Mouse (Mus musculus) heart, adult 2 months (tissue): ENCODE data around the gene Aga. TPM values are rescaled to one million over a fixed set of nuclear protein-coding genes. Genes with fewer than 3 reads are reported as not detected.

Experiments used
- DNase-seq, 2 experiments: peaks; one replicate each; pipeline ENCODE4 v3.0.0; 2021
- H3K27ac ChIP-seq: fragments of 200-600 bp; 2 replicates; pipeline ENCODE4 v1.8.1; 2022
- H3K27me3 ChIP-seq: fragments of 200-500 bp; 2 replicates; pipeline ENCODE4 v1.6.1; 2012; ENCODE audit warnings: mild to moderate bottlenecking, low read length, inconsistent platforms, mixed read lengths; ENCODE audit not compliant: control insufficient read depth, insufficient read depth
- H3K36me3 ChIP-seq: fragments of 200-500 bp; 2 replicates; pipeline ENCODE4 v1.6.1; 2012; ENCODE audit warnings: low read length, inconsistent platforms; ENCODE audit not compliant: control insufficient read depth, insufficient read depth
- H3K4me1 ChIP-seq: fragments of 200-500 bp; 2 replicates; pipeline ENCODE4 v1.6.1; 2011; ENCODE audit warnings: low read length; ENCODE audit not compliant: control insufficient read depth, insufficient read depth
- H3K4me3 ChIP-seq: fragments of 200-600 bp; 2 replicates; pipeline ENCODE4 v1.8.1; 2022
- H3K79me2 ChIP-seq: fragments of 200-500 bp; replicated peaks from 2 replicates; pipeline ENCODE4 v1.6.1; 2012; ENCODE audit warnings: mild to moderate bottlenecking, inconsistent platforms, low read length, moderate library complexity, mixed read lengths; ENCODE audit not compliant: control insufficient read depth, insufficient read depth
- H3K9ac ChIP-seq: fragments of 200-500 bp; 2 replicates; pipeline ENCODE4 v1.6.1; 2012; ENCODE audit warnings: low read depth, mild to moderate bottlenecking, control low read depth, inconsistent platforms, low read length, mixed read lengths
- CTCF ChIP-seq: fragments of 200-600 bp; IDR thresholded peaks from 2 replicates; pipeline ENCODE4 v1.8.1; 2022; ENCODE audit warnings: antibody characterized with exemption, mild to moderate bottlenecking, moderate library complexity
- EP300 ChIP-seq: fragments of 200-500 bp; IDR thresholded peaks from 2 replicates; pipeline ENCODE4 v1.6.1; 2011; ENCODE audit warnings: low read depth, low read length, control low read depth; ENCODE audit not compliant: insufficient read depth
- POLR2A ChIP-seq: fragments of 200-500 bp; IDR thresholded peaks from 2 replicates; pipeline ENCODE4 v1.6.1; 2011; ENCODE audit warnings: mild to moderate bottlenecking, low read depth, low read length, control low read depth; ENCODE audit not compliant: insufficient read depth
- WGBS: fragments of 180-500 bp; shearing (Covaris S2); methylation state at CpG from one replicate; pipeline ENCODE4 v1.1.7; 2018; 5-methylcytosine and 5-hydroxymethylcytosine counted together
- intact Hi-C: fragments of 180-260 bp; cut with DNase I; formaldehyde crosslinking; loops from one replicate; pipeline ENCODE4 v1.15.1; 2025
- polyA plus RNA-seq: library from polyadenylated mRNA; depleted of rRNA; stranded (reverse); fragments of >200 nt; gene quantifications from 2 replicates; pipeline ENCODE4 v1.2.3, GENCODE M21; 2012; rRNA removed
- total RNA-seq, 2 experiments: library from RNA; stranded (reverse); gene quantifications; 2 replicates each; pipeline ENCODE4 v1.2.3; 2021

Aga gene
- total and polyA plus RNA-seq, 3 experiments: 9.8 to 23.3 (median 18.5) TPM

GRCm38 (mm10) chr8:53562441-53563040 is 51.0 kb downstream of the Aga start:
- no peak overlapping the region for H3K27ac ChIP-seq
- intact Hi-C loops: no loop called here
- no peak overlapping the region for H3K9ac ChIP-seq
- TF ChIP-seq CTCF (no peak), POLR2A (no peak), EP300 (no peak)
- H3K4me1 ChIP-seq: no peaks in the 10 kb centered on the region
- no peaks in the 10 kb centered on the region for H3K79me2 ChIP-seq
- DNase-seq: no peak
- no peaks in the 10 kb centered on the region for H3K27me3 ChIP-seq
- no peaks in the 10 kb centered on the region for H3K36me3 ChIP-seq
- WGBS: 80% methylated on average over 10 of the region's 10 CpGs
- no peak overlapping the region for H3K4me3 ChIP-seq

- Histone ChIP-seq H3K36me3 (no peaks in the 10 kb centered on the region), H3K9ac (no peak overlapping the region), H3K4me3 (no peak overlapping the region), H3K27ac (no peak overlapping the region), H3K4me1 (no peaks in the 10 kb centered on the region), H3K27me3 (no peaks in the 10 kb centered on the region), H3K79me2 (no peaks in the 10 kb centered on the region)
- no peak for DNase-seq
- TF ChIP-seq EP300 (no peak), CTCF (no peak), POLR2A (no peak)
- intact Hi-C loops: no loop called here
- 80% methylated on average over 6 of the region's 6 CpGs for WGBS
Observed at GRCm38 (mm10) chr8:53566223-53566622, 54.7 kb downstream of the Aga start.

Other genes with a start within 250 kb of the Aga start
- gene Neil3, start 127.3 kb downstream of the Aga start, total RNA-seq: under 1 TPM in 1 of 2 experiments, not detected in 1; 0.18 TPM
- gene Neil3, start 127.3 kb downstream of the Aga start, polyA plus RNA-seq: 0.10 and 0.23 TPM in 2 replicates